Mouse (Mus musculus) kidney, postnatal 25 days (tissue): ENCODE measurements around the gene Fgfr2.
A peak's percentile ranks its signal among the peaks of the same experiment; 100 is the strongest.

Experiments used
- DNase-seq, 2 experiments: peaks; one replicate each; pipeline ENCODE4 v3.0.0; 2021; ENCODE audit warnings: mixed read lengths in 2 of 2

The Fgfr2 gene

GRCm38 (mm10) chr7:132799119-132800016, 323.8 kb downstream of the Fgfr2 start:
- DNase-seq: peak in 1 of 2 experiments; percentile 61

DNA sequence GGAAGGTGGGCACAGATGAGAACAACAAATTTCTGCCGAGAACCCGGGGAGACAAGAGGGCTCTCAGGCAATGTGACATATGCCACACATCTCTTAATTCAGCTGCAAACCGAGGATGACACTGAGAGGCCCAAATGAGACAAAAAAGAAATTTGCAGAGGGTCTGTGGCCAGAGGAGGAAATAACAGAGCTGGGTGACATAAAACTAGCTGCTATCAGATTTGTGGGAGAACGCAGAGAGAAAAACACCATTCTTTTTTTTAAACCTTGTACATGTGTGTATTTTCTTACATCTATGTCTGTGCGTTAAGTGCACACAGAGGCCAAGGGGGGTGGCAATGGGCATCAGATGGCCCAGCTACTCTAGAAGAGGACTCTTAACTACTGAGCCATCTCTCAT, 328.0 kb downstream of the Fgfr2 start:
- DNase-seq: no peak

DNA sequence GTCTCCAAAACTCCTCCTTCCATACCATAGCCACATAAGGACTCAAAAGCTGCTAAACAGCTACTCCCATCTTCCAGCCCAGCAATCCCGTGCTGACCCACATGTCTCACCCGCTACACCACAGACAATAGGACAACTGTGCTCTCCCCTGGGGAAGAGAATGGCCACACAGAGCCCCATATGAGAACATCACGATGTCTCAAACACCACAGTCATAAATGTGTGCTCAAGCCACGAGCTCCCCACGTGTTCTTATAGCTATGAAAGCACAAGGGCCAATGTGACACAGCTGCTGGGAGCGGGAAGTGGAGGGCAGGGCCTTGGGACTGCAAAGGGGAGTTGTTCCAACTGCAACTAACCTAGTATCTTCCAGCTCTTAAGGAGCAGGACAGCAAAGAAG, 329.7 kb downstream of the Fgfr2 start:
- peak in 1 of 2 experiments; percentile 68 for DNase-seq

DNA sequence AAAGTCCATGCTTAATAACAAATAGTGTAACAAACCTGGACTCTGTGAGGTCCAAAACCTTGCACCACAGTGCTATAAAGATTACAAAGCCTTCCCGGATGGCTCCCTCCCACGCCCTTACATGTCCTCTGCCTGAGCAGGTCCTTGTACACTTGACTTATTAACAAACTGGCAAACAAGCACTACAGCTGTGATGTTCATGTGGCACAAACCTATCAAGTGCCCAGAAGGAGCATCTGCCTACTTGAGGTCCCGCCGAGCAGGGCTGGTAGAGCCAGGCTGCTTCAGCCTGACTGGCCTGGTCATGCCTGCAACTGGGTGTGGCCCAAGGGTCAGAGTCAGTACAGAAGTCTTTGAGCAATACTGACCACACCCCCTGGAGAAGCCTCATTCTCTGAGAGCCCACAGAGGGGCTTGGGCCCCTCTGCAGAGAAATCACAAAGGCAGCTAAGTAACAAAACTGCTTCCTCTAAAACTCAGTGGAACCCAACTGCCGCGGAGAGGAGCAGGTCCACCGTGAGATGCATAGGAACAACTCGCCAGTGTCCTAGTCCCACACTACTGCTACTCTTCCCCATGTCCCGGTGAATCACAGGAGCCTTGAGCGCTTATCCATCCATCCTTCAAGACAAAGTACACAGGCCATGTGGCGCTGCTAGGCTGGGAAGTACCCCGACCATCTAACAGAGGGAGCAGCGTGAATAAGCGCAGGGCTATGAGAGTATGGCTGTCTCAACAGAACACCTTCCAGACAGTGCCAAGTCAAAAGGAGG, 332.5 kb downstream of the Fgfr2 start:
- no peak for DNase-seq

GRCm38 (mm10) chr7:132788826-132789225, 334.3 kb downstream of the Fgfr2 start:
- no peak for DNase-seq

DNA sequence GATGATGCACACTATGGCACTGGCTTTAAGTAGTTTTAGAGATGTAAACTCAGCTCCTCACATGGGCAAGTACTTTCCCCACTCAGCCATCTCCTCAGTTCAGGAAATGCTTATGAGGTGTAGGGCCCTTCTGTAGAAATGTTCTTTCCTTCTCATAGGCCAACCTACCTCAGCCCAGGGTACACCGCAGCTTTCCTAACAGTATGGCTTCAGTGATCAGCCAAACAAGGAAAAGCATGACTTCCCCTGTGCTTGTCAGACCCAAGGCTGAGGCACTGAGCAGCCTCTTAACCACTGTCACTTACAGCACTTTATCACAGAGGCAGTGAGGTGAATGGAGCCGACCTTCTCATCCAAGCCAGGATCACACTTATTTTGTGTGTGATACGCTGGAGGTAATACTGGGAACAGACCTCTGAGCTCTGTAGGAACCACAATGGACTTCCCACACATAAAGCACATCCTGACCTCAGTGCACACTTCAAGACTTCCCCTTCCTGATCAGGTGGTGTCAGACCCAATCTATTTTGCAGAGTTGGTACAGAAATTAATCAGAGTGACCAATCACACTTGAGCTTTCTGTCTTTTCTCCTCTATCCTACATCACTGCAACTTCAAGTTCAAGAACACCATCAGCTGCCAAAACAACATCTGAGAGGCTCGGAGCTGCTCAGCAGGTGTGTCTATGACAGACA, 335.5 kb downstream of the Fgfr2 start:
- no peak for DNase-seq

- DNase-seq: no peak
Observed at GRCm38 (mm10) chr7:132787022-132787421, 336.1 kb downstream of the Fgfr2 start.

GRCm38 (mm10) chr7:132786522-132786921, 336.6 kb downstream of the Fgfr2 start:
- DNase-seq: no peak

DNA sequence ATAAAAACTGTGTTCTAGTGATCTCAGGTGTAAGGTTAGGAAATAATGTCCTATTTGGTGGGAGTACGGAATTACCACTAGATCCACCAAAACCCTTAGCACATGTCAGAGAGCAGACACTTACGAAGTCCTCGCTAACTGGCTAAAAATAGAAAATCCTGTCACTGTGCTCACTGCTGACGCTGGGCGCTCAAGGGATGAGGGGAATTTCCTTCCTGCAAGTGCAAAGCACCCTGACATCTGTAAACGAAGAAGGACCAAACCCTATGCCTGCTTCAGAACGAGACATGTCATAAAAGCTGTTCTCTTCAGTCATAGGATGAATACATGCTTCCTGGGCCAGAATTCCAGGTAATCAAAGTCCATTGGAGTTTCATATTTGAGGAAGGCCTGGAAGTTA, 337.1 kb downstream of the Fgfr2 start:
- DNase-seq: peak in 1 of 2 experiments; percentile 68

DNA sequence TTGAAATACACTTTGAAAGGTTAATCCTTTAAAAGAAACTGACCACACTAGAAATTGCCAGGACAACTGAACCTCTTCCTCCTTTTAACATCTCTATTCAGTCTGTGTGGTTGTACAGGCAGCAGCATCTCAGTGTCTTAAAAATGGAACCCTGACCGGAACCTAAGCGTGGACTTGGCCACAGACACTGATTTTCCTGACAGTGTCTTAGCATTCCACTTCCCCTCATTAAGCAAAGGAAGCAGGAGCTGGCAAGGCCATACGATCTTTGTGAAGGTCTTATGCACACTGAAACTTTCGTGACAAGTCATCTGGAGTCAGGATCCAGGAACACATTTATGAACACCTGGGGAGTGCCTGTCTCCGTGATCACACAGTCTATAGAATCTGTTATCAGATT, 339.0 kb downstream of the Fgfr2 start:
- peak in 1 of 2 experiments; percentile 45 for DNase-seq

GRCm38 (mm10) chr7:132781850-132782249, 341.3 kb downstream of the Fgfr2 start:
- DNase-seq: no peak

DNA sequence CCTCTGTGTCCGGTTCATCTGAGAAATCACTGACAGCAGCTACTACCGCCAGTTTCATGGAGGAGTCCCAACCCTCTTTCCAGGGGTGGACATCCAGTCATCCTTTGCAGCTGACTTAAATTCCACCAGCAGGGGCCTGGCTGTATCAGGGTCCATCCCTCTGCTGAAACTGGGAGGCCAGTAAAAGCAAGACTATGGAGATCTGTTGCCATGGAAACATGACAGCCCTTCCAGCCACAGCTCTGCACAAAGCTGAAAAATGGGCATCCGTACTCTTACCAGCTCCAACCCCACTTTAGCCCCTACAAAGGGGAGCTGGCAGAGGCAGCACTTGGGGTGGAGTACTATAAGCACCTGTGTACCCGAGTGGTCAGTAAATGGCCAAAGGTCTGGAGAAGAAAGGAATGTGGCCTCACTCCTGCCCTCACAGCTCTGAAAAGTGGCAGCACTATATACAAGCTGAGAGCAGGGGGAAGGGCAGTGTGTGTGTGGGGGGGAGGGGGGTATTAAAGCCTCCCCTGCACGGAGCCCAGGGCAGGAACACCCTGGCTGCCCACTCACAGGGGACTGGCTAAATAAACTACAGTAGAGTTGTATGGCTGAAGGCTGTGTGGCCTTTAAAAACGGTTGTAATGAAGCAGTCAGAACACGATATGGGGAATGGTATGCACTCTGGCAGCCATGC, 341.9 kb downstream of the Fgfr2 start:
- peak in 1 of 2 experiments; percentile 24 for DNase-seq

DNA sequence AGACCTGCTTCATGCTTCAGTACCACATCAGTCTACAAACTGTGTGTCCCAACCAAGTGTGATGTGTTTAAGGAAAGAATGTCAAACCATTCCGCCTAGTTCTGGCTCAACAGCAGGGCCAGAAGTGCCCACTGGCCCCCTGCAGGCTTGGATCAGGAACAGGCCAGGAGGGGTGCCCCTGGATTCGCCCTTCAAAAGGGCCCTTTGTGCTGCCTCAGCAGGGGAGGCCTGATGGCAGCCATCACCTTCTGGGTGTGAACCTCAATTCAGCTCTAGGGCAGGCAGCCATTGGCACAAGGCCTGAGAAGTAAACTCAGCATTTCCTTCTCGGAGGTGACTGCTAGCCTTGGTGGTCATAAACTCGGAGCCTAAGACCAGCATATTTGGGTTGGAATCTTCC, 342.5 kb downstream of the Fgfr2 start:
- DNase-seq: peak; percentile 67 to 90

GRCm38 (mm10) chr7:132778630-132779029, 344.5 kb downstream of the Fgfr2 start:
- DNase-seq: no peak

- DNase-seq: no peak
Observed at GRCm38 (mm10) chr7:132777728-132778453, 345.3 kb downstream of the Fgfr2 start.

- no peak for DNase-seq
Observed at GRCm38 (mm10) chr7:132777117-132777516, 346.0 kb downstream of the Fgfr2 start.

GRCm38 (mm10) chr7:132776338-132777111, 346.6 kb downstream of the Fgfr2 start:
- peak; percentile 62 to 86 for DNase-seq

DNA sequence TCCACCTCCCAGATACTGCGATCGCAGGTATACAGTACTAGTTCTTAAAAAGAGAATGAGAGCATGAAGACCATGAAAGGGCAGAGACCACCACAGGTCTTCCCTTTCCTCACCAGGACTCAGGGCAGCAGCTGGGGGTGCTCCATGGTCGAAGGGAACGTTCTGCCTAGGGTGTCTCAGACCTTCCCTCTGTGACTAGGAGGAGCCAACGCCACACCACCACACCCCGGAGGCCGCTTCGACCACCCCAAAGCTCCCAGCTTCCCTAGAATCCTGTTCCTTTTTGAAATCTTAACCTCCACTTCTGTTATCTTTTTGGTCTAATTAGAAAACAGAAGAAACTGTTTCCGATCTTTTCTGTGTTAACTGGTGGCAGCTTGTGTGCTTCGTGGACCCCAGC, 347.2 kb downstream of the Fgfr2 start:
- DNase-seq: no peak

DNA sequence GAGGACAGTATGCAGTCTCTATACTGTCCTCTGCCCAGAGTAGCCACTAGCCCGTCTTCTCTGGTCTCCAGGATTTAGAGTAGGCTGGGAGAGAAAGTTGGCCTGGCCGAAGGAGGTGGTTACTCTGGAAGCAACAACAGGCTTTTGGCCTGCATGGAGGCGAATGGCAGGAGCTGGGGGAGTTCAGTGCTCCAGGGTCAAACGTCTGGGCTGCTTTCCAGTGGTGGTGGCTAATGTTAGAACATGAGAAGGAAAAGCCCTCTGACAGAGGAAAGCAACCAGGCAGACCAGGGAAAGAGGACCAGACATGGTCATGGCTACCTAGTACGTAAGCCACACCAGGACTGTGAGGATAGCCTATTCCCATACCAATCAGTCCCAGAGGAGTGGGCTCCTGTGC, 347.8 kb downstream of the Fgfr2 start:
- peak; percentile 83 to 84 for DNase-seq

DNA sequence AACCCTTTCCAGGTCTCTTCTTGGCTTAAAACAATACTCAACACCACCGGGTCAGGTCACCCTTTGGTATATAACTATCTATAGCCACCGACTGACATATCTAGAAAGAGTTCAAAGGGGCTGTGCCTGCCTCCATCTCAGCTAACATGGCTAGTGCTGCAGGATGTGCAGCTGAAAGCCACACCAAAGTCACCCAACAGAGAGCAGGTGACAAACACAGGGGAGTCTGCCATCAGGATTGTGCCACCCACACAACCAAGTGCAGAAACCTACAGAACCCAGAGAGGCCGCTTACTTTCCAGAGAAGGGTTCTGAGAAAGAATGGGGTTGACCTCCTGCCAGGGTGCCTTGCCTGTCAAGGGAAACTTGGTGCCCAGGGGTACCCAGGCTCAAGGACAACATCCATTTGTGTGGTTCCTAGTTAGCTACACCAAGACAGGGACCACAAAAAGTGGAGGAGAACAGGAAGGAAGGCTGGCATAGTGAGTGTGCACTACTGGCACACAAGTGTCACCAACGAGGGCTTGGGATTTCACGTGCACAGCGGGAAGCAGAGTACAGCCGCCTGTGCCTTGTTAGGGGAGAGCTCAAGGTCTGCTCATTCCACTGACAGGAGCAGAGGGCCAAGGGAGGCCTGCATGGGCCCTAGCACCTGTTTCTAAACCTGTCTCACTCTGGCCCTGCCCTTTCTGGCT, 350.0 kb downstream of the Fgfr2 start:
- DNase-seq: no peak
